Mouse (Mus musculus): ENCODE results near the gene Ap1s3. TPM values are rescaled to one million over a fixed set of nuclear protein-coding genes. Genes with fewer than 3 reads are reported as not detected.

Gene Ap1s3
- total and polyA plus RNA-seq, 2 experiments = 0.92 to 2.3 TPM

DNA sequence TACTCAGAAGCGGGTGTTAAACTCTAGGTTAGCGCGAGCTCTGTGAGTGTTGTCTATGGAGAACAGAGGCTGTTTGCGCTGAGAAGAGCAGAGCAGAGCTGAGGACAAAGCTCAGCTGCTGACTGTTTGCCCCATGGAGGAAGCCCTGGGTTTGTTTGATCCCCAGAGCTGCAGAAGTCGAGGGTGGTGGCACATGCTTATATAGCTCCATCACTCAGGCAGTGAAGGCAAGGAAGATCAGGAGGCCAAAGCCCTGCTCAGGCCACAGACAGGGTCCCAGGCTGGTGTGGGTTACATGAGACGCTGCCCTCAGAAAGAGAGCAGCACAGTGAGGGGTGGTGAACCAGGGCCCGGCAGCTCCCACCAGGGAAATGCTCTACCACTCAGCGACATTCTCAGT is 38.4 kb upstream of the Ap1s3 start:
- Histone ChIP-seq H3K36me3 (ENCODE audit: control insufficient read depth, insufficient read depth, low read length) (peaks cover 32% of the 10 kb centered on the region), H3K27ac (replicated peaks; ENCODE audit: insufficient read depth, low read depth, low read length) (no peak overlapping the region), H3K27me3 (ENCODE audit: control insufficient read depth, insufficient read depth, low read length) (no peaks in the 10 kb centered on the region), H3K9ac (ENCODE audit: low read depth, low read length) (no peak overlapping the region), H3K4me1 (ENCODE audit: control insufficient read depth, insufficient read depth, low read length) (no peaks in the 10 kb centered on the region), H3K4me3 (ENCODE audit: insufficient read depth, low read depth, low read length) (no peak overlapping the region), H3K79me2 (ENCODE audit: control insufficient read depth, insufficient read depth, low read length) (no peaks in the 10 kb centered on the region)
- 77% methylated on average over 8 of the region's 8 CpGs for WGBS
- DNase-seq (ENCODE audit: extremely low read depth, low read depth, low spot score) = no peak
- no peak for TF ChIP-seq POLR2A (IDR thresholded peaks at IDR 0.05; ENCODE audit: extremely low read depth, insufficient read depth, low read length)
- TF ChIP-seq CTCF (IDR thresholded peaks at IDR 0.05; ENCODE audit: low read depth, low read length) = no peak

DNA sequence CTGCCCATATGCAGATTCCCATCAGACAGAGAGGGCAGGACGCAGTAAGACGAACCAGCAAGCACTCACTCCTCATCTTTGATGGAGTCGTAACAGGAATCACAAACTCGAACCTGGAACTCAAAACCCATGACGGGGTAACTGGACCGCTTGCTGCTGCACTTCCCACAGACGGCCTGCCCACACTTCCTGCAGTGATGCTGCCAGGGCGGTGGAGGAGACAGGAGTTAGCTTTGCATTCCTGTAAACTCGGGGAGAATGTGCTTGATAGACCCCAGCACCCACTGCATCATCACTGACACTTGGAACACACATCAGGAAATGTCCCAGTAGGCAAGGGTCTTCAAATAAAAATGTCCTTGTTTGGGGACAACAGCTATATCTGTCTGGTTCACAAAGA is 35.6 kb upstream of the Ap1s3 start:
- H3K27ac ChIP-seq (replicated peaks; ENCODE audit: insufficient read depth, low read depth, low read length) = no peak overlapping the region
- DNase-seq (ENCODE audit: extremely low read depth, low read depth, low spot score) = no peak
- H3K4me3 ChIP-seq (ENCODE audit: insufficient read depth, low read depth, low read length) = no peak overlapping the region
- no peaks in the 10 kb centered on the region for H3K4me1 ChIP-seq (ENCODE audit: control insufficient read depth, insufficient read depth, low read length)
- H3K9ac ChIP-seq (ENCODE audit: low read depth, low read length) = no peak overlapping the region
- no peaks in the 10 kb centered on the region for H3K27me3 ChIP-seq (ENCODE audit: control insufficient read depth, insufficient read depth, low read length)
- 90% methylated on average over 9 of the region's 9 CpGs for WGBS
- TF ChIP-seq CTCF (IDR thresholded peaks at IDR 0.05; ENCODE audit: low read depth, low read length) = no peak
- TF ChIP-seq POLR2A (IDR thresholded peaks at IDR 0.05; ENCODE audit: extremely low read depth, insufficient read depth, low read length) = no peak
- peaks cover 32% of the 10 kb centered on the region for H3K36me3 ChIP-seq (ENCODE audit: control insufficient read depth, insufficient read depth, low read length)
- no peaks in the 10 kb centered on the region for H3K79me2 ChIP-seq (ENCODE audit: control insufficient read depth, insufficient read depth, low read length)

DNA sequence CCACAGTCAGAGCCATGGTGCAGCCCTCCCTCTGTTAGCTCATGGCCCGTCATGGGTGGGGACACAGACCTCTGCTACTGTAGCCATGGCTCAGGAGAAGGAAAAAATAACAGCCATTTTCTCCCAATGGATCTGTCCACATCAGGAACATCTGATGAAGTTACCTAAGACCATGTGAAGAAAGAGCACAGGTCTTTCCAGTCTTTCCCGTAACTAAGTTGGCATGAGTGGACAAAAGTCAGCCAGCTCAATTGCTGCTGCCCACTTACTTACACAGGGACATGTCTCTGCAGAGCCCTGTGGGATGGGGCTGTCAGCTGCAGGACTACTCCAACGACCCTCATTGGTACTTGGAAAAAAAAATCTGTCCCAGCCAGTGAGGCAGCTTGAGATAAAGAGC is 34.9 kb upstream of the Ap1s3 start:
- H3K4me1 ChIP-seq (ENCODE audit: control insufficient read depth, insufficient read depth, low read length) = no peaks in the 10 kb centered on the region
- H3K4me3 ChIP-seq (ENCODE audit: insufficient read depth, low read depth, low read length) = no peak overlapping the region
- no peak for DNase-seq (ENCODE audit: extremely low read depth, low read depth, low spot score)
- no peaks in the 10 kb centered on the region for H3K27me3 ChIP-seq (ENCODE audit: control insufficient read depth, insufficient read depth, low read length)
- no peak overlapping the region for H3K27ac ChIP-seq (replicated peaks; ENCODE audit: insufficient read depth, low read depth, low read length)
- H3K79me2 ChIP-seq (ENCODE audit: control insufficient read depth, insufficient read depth, low read length) = no peaks in the 10 kb centered on the region
- 93% methylated on average over 3 of the region's 3 CpGs for WGBS
- no peak for TF ChIP-seq CTCF (IDR thresholded peaks at IDR 0.05; ENCODE audit: low read depth, low read length)
- no peak for TF ChIP-seq POLR2A (IDR thresholded peaks at IDR 0.05; ENCODE audit: extremely low read depth, insufficient read depth, low read length)
- H3K36me3 ChIP-seq (ENCODE audit: control insufficient read depth, insufficient read depth, low read length) = peaks cover 31% of the 10 kb centered on the region
- no peak overlapping the region for H3K9ac ChIP-seq (ENCODE audit: low read depth, low read length)

DNA sequence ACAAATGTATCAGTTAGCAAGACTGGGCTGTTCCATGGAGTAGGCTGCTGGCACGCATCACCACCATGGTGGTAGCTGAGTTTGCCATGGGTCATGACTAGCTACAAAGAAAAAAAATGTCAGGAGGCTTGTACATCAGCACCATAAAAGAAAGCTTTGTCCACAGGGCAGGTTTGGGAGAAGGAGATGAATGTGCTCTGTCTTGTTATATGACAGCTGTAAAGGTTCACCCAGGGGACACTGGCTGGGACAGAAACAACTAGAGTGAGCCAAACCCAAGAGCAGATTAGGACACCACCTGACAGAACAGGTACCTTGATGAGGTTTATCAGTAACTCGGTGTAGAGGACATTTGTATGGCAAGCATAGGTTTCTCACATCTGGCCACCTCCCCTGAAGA is 32.9 kb upstream of the Ap1s3 start:
- no peak for DNase-seq (ENCODE audit: extremely low read depth, low read depth, low spot score)
- no peaks in the 10 kb centered on the region for H3K4me1 ChIP-seq (ENCODE audit: control insufficient read depth, insufficient read depth, low read length)
- H3K36me3 ChIP-seq (ENCODE audit: control insufficient read depth, insufficient read depth, low read length) = peaks cover 26% of the 10 kb centered on the region
- WGBS = 84% methylated on average over 2 of the region's 2 CpGs
- TF ChIP-seq CTCF (IDR thresholded peaks at IDR 0.05; ENCODE audit: low read depth, low read length) = no peak
- TF ChIP-seq POLR2A (IDR thresholded peaks at IDR 0.05; ENCODE audit: extremely low read depth, insufficient read depth, low read length) = no peak
- no peak overlapping the region for H3K27ac ChIP-seq (replicated peaks; ENCODE audit: insufficient read depth, low read depth, low read length)
- no peak overlapping the region for H3K9ac ChIP-seq (ENCODE audit: low read depth, low read length)
- H3K27me3 ChIP-seq (ENCODE audit: control insufficient read depth, insufficient read depth, low read length) = no peaks in the 10 kb centered on the region
- no peak overlapping the region for H3K4me3 ChIP-seq (ENCODE audit: insufficient read depth, low read depth, low read length)
- H3K79me2 ChIP-seq (ENCODE audit: control insufficient read depth, insufficient read depth, low read length) = no peaks in the 10 kb centered on the region

DNA sequence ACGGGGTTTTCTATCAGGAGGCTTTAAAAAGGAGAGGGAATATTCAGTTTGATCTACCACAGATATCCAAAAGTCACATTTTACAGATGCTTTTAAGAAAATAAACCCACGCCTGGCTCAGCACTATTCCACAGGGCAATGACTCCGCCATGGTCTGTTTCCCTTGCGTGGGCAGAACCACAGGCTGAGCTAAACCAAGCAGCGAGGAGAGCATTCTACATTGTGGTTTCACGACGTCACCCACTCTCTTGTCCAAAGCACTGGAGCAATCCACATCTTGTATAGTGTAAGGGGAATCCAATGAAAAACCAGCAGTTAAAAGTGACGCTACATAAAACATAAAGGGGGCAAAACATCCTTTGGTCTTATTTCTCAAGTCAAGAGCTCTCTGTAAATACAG is 31.7 kb upstream of the Ap1s3 start:
- peaks cover 23% of the 10 kb centered on the region for H3K36me3 ChIP-seq (ENCODE audit: control insufficient read depth, insufficient read depth, low read length)
- H3K27ac ChIP-seq (replicated peaks; ENCODE audit: insufficient read depth, low read depth, low read length) = no peak overlapping the region
- no peak overlapping the region for H3K9ac ChIP-seq (ENCODE audit: low read depth, low read length)
- no peaks in the 10 kb centered on the region for H3K4me1 ChIP-seq (ENCODE audit: control insufficient read depth, insufficient read depth, low read length)
- no peaks in the 10 kb centered on the region for H3K27me3 ChIP-seq (ENCODE audit: control insufficient read depth, insufficient read depth, low read length)
- no peak overlapping the region for H3K4me3 ChIP-seq (ENCODE audit: insufficient read depth, low read depth, low read length)
- H3K79me2 ChIP-seq (ENCODE audit: control insufficient read depth, insufficient read depth, low read length) = no peaks in the 10 kb centered on the region
- WGBS = 96% methylated on average over 8 of the region's 8 CpGs
- no peak for DNase-seq (ENCODE audit: extremely low read depth, low read depth, low spot score)
- TF ChIP-seq POLR2A (IDR thresholded peaks at IDR 0.05; ENCODE audit: extremely low read depth, insufficient read depth, low read length) (no peak), CTCF (IDR thresholded peaks at IDR 0.05; ENCODE audit: low read depth, low read length) (no peak)

DNA sequence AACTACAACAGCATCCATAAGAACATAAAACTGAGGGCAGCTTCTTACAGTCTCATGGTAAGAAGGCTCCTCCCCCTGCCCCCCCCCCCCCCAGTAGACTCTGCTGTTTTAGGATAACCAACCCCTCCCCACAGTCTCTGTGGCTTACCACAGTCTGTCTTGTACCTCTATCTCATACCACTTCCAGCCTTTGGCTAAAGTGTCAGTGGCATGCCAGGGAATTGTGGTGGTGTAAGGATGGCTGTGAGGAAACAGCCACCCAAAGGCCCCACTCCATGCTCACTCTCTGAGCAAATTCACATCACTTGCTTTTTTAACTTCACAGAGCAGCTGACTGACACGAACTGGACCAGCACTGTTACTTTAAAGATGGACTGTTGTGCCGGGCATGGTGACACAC is 26.7 kb upstream of the Ap1s3 start:
- Histone ChIP-seq H3K4me3 (ENCODE audit: insufficient read depth, low read depth, low read length) (no peak overlapping the region), H3K27me3 (ENCODE audit: control insufficient read depth, insufficient read depth, low read length) (no peaks in the 10 kb centered on the region), H3K4me1 (ENCODE audit: control insufficient read depth, insufficient read depth, low read length) (peaks cover 4% of the 10 kb centered on the region; the same call in 1 of the 2 replicates), H3K79me2 (ENCODE audit: control insufficient read depth, insufficient read depth, low read length) (no peaks in the 10 kb centered on the region), H3K36me3 (ENCODE audit: control insufficient read depth, insufficient read depth, low read length) (0 out of 2 replicates have a peak, but pooled peaks cover 1% of the 10 kb centered on the region), H3K9ac (ENCODE audit: low read depth, low read length) (no peak overlapping the region), H3K27ac (replicated peaks; ENCODE audit: insufficient read depth, low read depth, low read length) (no peak overlapping the region)
- TF ChIP-seq POLR2A (IDR thresholded peaks at IDR 0.05; ENCODE audit: extremely low read depth, insufficient read depth, low read length) (no peak), CTCF (IDR thresholded peaks at IDR 0.05; ENCODE audit: low read depth, low read length) (no peak)
- 75% methylated on average over 2 of the region's 2 CpGs for whole genome bisulfite sequencing
- DNase-seq (ENCODE audit: extremely low read depth, low read depth, low spot score) = no peak
